Mouse (Mus musculus) layer of hippocampus, adult 8-10 months (tissue): Measurements from ENCODE around the gene Olfr1424. TPM values are rescaled to one million over a fixed set of nuclear protein-coding genes. Genes with fewer than 3 reads are reported as not detected.

Experiments
- total RNA-seq, 4 experiments: library from RNA; stranded (reverse); gene quantifications; 2 replicates each; pipeline ENCODE4 v1.2.4; 2022

Gene Olfr1424
- total RNA-seq, 4 experiments from 2014 or later, result not detected

Other genes with a start within 250 kb of the Olfr1424 start
- 10 to 100 TPM; 29.3 to 38.0 (median 34.6) TPM for gene Stx3, start 243.3 kb downstream of the Olfr1424 start, total RNA-seq
- gene Olfr1417, start 223.5 kb downstream of the Olfr1424 start, total RNA-seq, result not detected
- gene Olfr1418, start 201.6 kb downstream of the Olfr1424 start, total RNA-seq, result not detected
- not detected for gene Olfr1419, start 187.6 kb downstream of the Olfr1424 start, total RNA-seq
- not detected for gene Olfr1420, start 176.1 kb downstream of the Olfr1424 start, total RNA-seq
- 10 to 100 TPM; 21.5 to 22.9 (median 22.3) TPM for gene Patl1, start 150.3 kb downstream of the Olfr1424 start, total RNA-seq
- 10 to 100 TPM; 49.6 to 55.3 (median 53.3) TPM for gene Osbp, start 96.7 kb downstream of the Olfr1424 start, total RNA-seq
- gene Olfr1423, start 21.4 kb downstream of the Olfr1424 start, total RNA-seq, result not detected
- gene Olfr1425, start 15.0 kb upstream of the Olfr1424 start, total RNA-seq, result not detected
- gene Olfr1426, start 29.3 kb upstream of the Olfr1424 start, total RNA-seq, result not detected
- gene Olfr1427, start 40.7 kb upstream of the Olfr1424 start, total RNA-seq, result not detected
- not detected for gene Olfr1428, start 53.2 kb upstream of the Olfr1424 start, total RNA-seq
- not detected for gene Olfr76, start 60.5 kb upstream of the Olfr1424 start, total RNA-seq
- not detected for gene Olfr1555-ps1, start 107.4 kb upstream of the Olfr1424 start, total RNA-seq
- gene Olfr1431, start 138.0 kb upstream of the Olfr1424 start, total RNA-seq, result not detected
- gene Olfr1432, start 169.9 kb upstream of the Olfr1424 start, total RNA-seq, result not detected
- gene Olfr262, start 179.0 kb upstream of the Olfr1424 start, total RNA-seq, result not detected
- not detected for gene Olfr235, start 198.3 kb upstream of the Olfr1424 start, total RNA-seq
- gene Olfr1434, start 217.2 kb upstream of the Olfr1424 start, total RNA-seq, result not detected
- gene Olfr1436, start 236.4 kb upstream of the Olfr1424 start, total RNA-seq, result not detected